ENCODE assay signal across 8 mouse cellular contexts in the genomic region with DNA sequence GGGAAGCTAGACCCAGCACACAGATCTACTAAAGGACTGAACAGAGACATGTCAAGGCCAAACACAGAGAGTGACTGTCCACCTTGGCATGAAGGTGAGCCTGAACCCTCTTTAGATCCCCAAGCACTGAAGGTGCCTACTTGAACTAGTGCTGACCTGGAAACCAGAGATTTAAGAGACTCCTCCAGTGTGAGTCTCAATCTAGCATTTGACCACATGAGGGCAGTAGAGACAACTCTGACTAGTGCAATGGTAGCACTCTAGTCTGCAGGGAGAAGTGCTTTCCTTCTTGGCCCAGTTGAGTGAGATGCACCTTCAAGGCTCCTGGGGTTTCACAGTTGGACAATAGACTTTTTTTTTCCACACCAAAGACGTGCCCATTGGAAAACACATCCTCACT. TPM values are rescaled to one million over a fixed set of nuclear protein-coding genes. Genes with fewer than 3 reads are reported as not detected.
DNase-seq lines count a peak whose midpoint lies in the region; ATAC-seq and TF ChIP-seq lines count a peak whose summit lies in the region.

No protein-coding gene starts in this region.

- H3K27ac ChIP-seq in midbrain, embryonic 14.5 days (replicated peaks; ENCODE audit: low read depth, low read length): no peak overlapping the region

- peak; percentile 61 for TF ChIP-seq CTCF in E14TG2a.4 (conservative IDR thresholded peaks at IDR 0.05; ENCODE audit: low read length)

- no peaks in the 10 kb centered on the region for H3K9me3 ChIP-seq in E14TG2a.4 (ENCODE audit: low read length)
- no peaks in the 10 kb centered on the region for H3K9me3 ChIP-seq in midbrain, embryonic 14.5 days (ENCODE audit: control insufficient read depth, low read length)

- H3K27me3 ChIP-seq in E14TG2a.4 (ENCODE audit: insufficient read depth, low read length): no peaks in the 10 kb centered on the region
- no peaks in the 10 kb centered on the region for H3K27me3 ChIP-seq in midbrain, embryonic 14.5 days (ENCODE audit: control insufficient read depth, insufficient read depth, low read length)

- H3K36me3 ChIP-seq in E14TG2a.4 (ENCODE audit: insufficient read depth, low read length): peaks cover 91% of the 10 kb centered on the region
- H3K36me3 ChIP-seq in midbrain, embryonic 14.5 days (ENCODE audit: control insufficient read depth, insufficient read depth, low read length): peaks cover 51% of the 10 kb centered on the region

- no peak overlapping the region for H3K4me2 ChIP-seq in midbrain, embryonic 14.5 days (ENCODE audit: low read length)

- no peak for ATAC-seq in midbrain, embryonic 14.5 days (ENCODE audit: low FRiP score, low TSS enrichment)

- peak; percentile 63 to 78 for DNase-seq in heart, adult 18-20 months
- DNase-seq in heart, postnatal 25 days (ENCODE audit: low spot score): no peak
- DNase-seq in cerebellum, adult 18-20 months: peak; percentile 72 to 78
- DNase-seq in frontal cortex, adult 2 months (ENCODE audit: extremely low spot score in 1 of 2, low spot score in 1 of 2): peak; percentile 45 to 90
- DNase-seq in left cerebral cortex, postnatal 10 days (ENCODE audit: extremely low spot score in 1 of 2, low spot score in 2 of 2): peak; percentile 52 to 68
- peak; percentile 89 for DNase-seq in midbrain, embryonic 14.5 days
- peak; percentile 38 to 76 for DNase-seq in thymus, postnatal 10 days (ENCODE audit: low spot score in 2 of 2)

- H3K4me3 ChIP-seq in E14TG2a.4 (replicated peaks; ENCODE audit: low read length): no peak overlapping the region
- H3K4me3 ChIP-seq in midbrain, embryonic 14.5 days (replicated peaks; ENCODE audit: low read depth, low read length): no peak overlapping the region

- no peak overlapping the region for H3K9ac ChIP-seq in midbrain, embryonic 14.5 days (replicated peaks; ENCODE audit: low read length)

- WGBS in midbrain, embryonic 14.5 days: 26% methylated on average over 1 of the region's 1 CpGs

- intact Hi-C loops in heart, postnatal 25 days (cut with DNase I): loop anchor here (1.0 kb wide), 1 partner anchor 204 kb away; no protein-coding TSS in a partner anchor
- intact Hi-C loops in left cerebral cortex, postnatal 10 days (cut with DNase I): loop anchor here (5.0 to 10.0 kb wide), 2 partner anchors 202 to 500 kb away; no protein-coding TSS in a partner anchor

- H3K4me1 ChIP-seq in E14TG2a.4 (replicated peaks; ENCODE audit: low read depth, low read length): peaks cover 18% of the 10 kb centered on the region
- H3K4me1 ChIP-seq in midbrain, embryonic 14.5 days (ENCODE audit: control insufficient read depth, insufficient read depth, low read length): no peaks in the 10 kb centered on the region

RNA-seq across cellular contexts. Expression of a gene that starts 20.5 kb away (rescaled TPM):
- 1 to 10 TPM; 5.9 to 8.3 TPM for total RNA-seq in heart, adult 18-20 months (2021)
- total RNA-seq in heart, postnatal 25 days (2021): 10 to 100 TPM; 10.9 to 12.4 TPM
- polyA plus RNA-seq in frontal cortex, adult 2 months (2012; rRNA removed): 15.8 and 16.2 TPM in 2 replicates
- 10 to 100 TPM; 21.1 to 24.5 TPM for total RNA-seq in left cerebral cortex, postnatal 10 days (2021)
- 33.2 and 38.1 TPM in 2 replicates for polyA plus RNA-seq in midbrain, embryonic 14.5 days (2014; fragmentation: Nextera tagmentation; extraction: Ambion mirVana)

RNA-seq across cellular contexts. Expression of a gene that starts 46.4 kb away (rescaled TPM):
- 10 to 100 TPM; 28.2 to 30.7 TPM for total RNA-seq in heart, adult 18-20 months (2021)
- total RNA-seq in heart, postnatal 25 days (2021): 10 to 100 TPM; 14.9 to 15.4 TPM
- 158 and 162 TPM in 2 replicates for polyA plus RNA-seq in frontal cortex, adult 2 months (2012; rRNA removed)
- 100 to 1,000 TPM; 126 to 133 TPM for total RNA-seq in left cerebral cortex, postnatal 10 days (2021)
- polyA plus RNA-seq in midbrain, embryonic 14.5 days (2014; fragmentation: Nextera tagmentation; extraction: Ambion mirVana): 10.5 and 21.2 TPM in 2 replicates

RNA-seq across cellular contexts. Expression of a gene that starts 47.3 kb away (rescaled TPM):
- total RNA-seq in heart, adult 18-20 months (2021): 100 to 1,000 TPM; 113 to 123 TPM
- 100 to 1,000 TPM; 133 to 155 TPM for total RNA-seq in heart, postnatal 25 days (2021)
- 986 and 1,010 TPM in 2 replicates for polyA plus RNA-seq in frontal cortex, adult 2 months (2012; rRNA removed)
- 100 to 1,000 TPM; 810 to 816 TPM for total RNA-seq in left cerebral cortex, postnatal 10 days (2021)
- polyA plus RNA-seq in midbrain, embryonic 14.5 days (2014; fragmentation: Nextera tagmentation; extraction: Ambion mirVana): 179 and 180 TPM in 2 replicates

Comparison
In these comparisons a context has a peak if more than half of its experiments do, and no peak if none do; other contexts are left out.
1. RNA of a gene that starts 46.4 kb away (total RNA-seq): 126 to 133 TPM in left cerebral cortex, postnatal 10 days; 28.2 to 30.7 TPM in heart, adult 18-20 months and 14.9 to 15.4 TPM in heart, postnatal 25 days; every median in the first group is over 4 times any median in the second.
2. RNA of a gene that starts 47.3 kb away (total RNA-seq): 810 to 816 TPM in left cerebral cortex, postnatal 10 days; 133 to 155 TPM in heart, postnatal 25 days and 113 to 123 TPM in heart, adult 18-20 months; every median in the first group is over 4 times any median in the second.